Mouse (Mus musculus): Measurements from ENCODE around the gene Aass.
A peak's percentile ranks its signal among the peaks of the same experiment; 100 is the strongest.

DNA sequence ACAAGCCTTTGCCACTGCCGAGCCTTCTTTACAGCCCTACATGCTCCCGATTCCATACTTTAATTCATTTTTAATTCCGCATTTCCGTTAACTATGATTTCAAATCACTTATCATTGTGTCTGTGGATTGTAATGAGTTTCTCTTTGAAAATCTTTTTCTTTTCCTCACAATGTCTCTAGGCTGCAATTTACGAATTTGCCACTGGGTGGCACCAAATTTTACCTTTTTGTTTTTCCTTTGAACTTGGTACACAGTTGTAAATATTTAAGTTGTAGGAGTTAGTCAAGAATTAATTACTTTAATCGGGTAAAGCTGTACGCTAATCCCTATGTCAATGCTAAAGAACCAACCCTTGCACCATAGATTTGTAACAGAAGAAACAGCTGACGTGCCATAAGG is 47.3 kb upstream of the Aass start:
- peak; percentile 77 for TF ChIP-seq CTCF (IDR thresholded peaks at IDR 0.05; ENCODE audit: low read depth)
- no peak for TF ChIP-seq EP300 (optimal IDR thresholded peaks at IDR 0.05)
